Mouse (Mus musculus) embryo, embryonic 10.5 days (tissue): ENCODE measurements around the gene Frmd4a.

ENCODE experiments used
- DNase-seq: peaks from one replicate; pipeline ENCODE4 v3.0.0-alpha.2; 2015; ENCODE audit warnings: low spot score

The Frmd4a gene

DNA sequence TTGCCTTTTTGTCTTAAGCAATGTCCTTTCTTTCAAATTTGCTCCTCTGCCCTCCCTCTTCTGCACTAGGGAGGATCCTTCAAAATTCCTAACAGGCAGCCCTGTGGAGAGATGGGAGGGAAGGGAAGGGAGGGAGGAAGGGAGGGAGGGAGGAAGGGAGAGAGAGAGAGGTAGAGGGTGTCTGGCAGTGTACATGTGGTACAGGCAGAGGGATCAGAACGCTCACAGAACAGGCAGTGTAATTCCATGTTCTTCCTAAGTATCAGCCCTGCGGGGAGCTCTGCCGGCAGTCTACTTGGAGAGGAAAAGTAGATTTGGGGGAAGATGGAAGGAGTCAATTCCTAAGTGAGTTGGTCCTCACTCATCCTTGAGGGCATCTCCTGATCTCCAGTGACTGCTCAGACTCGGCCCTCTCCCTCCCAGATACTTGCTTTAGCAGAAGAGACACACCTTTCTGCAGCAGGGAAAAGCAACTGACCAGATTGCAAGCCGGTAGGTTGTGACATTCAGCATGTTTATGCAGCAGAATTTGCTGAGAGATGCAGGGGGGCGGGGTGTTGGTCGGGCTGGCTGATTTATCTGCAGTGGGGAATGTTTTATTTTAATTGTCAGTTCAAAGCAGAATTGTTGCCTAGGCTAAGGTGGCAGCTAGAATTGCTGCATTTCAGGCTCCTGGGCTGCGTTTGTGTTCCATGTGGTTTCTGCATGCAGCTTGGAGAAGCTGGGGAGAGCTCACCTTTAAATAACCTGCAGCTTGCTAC is at the start of gene Frmd4a:
Gene Frmd4a (plus strand): TSS at position 190 of the 761 bp plus-strand sequence.
- DNase-seq: no peak

DNA sequence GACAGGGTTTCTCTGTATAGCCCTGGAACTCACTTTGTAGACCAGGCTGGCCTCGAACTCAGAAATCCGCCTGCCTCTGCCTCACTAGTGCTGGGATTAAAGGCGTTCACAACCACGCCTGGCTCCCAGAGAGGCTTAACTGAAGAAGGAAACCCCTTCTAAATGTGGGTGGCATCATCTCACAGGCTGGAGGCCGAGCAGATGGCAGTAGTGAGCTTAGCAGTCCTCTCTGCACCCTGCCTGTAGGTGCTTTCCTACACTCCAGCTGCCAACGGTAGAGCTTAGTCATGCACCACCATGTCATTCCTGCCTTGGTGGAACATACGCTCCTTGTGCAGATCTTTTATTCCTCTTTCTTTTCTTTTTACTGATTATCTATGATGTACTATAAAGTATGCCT is 28.6 kb upstream of the Frmd4a start:
- DNase-seq: no peak

DNA sequence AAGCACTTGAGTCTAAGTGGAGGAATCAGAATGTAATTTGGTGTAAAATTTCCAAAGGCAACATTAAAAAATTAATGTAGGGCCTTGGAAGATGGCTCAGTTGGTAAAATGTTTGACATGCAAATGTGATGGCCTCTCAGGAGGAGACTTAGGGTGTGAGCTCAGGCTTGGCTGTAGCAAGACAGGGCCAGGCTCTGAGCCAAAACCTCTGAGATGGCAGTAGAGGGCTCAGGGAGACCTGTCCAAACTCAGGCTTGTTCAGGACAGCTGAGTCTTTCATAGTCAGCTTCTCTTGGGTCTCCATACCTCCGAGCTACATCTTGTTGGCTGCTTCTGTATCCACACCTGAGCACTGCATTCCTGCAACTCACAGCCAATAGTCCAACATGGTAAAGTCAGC is 27.1 kb upstream of the Frmd4a start:
- DNase-seq: no peak

DNA sequence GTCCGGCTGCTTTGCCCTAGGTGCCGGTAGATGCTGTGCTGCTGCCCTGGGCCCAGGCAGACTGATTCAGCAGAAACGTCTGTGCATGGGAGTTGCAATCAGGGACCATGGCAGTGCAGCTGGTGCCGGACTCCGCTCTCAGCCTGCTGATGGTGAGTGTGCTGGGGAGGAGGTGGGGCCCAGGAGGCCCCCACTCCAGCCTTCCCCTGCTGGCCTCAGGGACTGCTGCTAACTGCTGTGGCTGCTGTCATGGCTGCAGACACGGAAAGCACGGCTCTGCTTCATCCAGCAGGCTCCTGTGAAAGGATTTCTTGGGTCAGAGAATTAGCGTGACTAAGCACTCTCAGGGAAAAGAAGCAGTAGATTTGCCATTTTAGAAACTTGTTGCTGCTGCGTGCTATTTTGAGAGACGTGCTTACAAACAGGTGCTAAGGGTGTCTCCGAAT is 937 bp downstream of the Frmd4a start:
- DNase-seq: peak; percentile 51

DNA sequence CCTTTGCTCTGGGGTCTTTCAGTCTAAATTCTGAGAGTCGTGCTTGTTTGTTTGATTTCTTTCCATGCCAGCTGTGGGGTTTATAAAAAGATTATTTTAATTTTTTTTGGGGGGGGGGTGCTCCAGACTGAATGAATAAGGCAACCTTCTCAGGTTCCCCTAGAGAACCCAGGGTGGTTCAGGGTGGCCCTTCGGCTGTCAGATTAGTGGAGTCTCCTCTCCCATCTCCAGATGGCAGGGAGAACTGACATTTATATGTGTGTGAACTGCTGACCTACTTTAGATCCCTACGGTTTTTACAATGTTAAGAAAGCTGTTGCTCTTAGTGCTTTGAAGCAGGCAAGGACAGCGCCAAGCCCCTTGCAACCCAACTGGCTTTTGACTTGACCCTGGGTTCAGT is 1.4 kb downstream of the Frmd4a start:
- no peak for DNase-seq

DNA sequence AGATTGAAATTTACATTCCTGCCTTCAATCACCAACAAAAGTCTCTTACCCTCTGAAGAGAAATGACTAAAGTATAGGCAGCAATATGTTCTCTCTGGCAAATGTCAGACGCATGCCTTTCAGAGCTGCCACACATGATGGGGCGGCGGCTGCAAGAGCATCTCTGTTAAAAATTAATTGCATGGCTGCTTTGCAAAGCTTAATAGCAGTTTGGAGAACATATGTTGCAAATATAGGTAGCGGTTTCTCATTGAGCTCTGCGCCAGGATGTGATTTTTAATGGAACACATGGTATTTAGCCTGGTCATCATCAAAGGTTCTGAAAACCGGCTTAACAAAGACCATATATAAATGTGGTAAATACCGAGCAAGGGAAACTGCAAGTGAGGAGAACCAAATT is 7.4 kb downstream of the Frmd4a start:
- DNase-seq: no peak

DNA sequence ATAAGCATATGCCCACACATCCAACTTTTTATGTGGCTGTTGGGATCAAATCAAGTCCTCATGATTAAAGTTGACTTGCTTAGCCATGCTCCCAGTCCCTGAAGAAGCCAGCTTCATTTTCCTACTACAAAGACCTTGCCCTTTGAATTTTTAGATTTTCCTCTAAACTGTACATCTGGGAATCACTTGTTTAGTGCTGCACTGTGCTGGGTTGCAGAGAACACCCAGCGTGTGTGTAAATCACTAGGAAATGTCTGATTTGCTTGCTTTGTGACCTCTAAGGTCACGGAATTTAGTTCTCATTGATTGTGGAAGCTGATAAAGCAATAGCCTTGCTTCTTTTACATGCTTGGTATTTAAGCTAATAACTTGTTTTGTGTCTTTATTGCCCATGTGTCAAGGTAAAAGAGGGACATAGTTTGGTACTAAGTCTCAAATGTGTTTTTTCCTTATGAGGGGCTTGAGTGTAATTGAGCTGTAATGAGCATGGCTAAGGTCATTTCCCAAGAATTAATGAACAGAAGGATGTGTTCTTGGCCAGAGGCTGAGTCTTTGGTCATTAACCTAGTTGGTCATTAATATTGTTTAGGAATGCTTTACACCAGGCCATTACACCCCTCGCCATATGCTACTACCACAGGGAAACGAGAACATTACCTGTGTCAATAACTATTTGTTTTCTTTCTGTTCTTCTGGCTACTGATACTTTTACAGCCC is 11.7 kb downstream of the Frmd4a start:
- DNase-seq: peak; percentile 25

DNA sequence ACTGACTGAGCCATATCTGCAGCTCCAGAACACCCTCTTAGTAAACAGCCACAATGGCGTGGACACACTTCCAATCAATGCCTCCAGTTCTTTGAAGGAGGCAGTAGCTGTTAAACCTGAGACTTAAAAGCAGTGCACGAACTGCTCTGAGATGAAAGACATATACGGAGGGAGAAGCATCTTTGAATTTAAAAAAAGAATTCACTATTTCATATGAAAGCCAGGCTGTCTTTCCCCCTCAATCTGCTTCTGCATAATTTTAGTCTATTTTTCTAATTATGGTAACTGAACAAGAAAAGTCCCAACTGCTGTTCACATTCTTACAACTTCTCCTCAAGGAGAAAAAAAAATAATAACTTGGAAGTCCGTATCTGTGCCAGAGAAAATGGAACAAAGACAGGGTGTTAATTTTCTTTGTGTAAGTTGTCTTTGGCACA is 18.7 kb downstream of the Frmd4a start:
- DNase-seq: no peak

DNA sequence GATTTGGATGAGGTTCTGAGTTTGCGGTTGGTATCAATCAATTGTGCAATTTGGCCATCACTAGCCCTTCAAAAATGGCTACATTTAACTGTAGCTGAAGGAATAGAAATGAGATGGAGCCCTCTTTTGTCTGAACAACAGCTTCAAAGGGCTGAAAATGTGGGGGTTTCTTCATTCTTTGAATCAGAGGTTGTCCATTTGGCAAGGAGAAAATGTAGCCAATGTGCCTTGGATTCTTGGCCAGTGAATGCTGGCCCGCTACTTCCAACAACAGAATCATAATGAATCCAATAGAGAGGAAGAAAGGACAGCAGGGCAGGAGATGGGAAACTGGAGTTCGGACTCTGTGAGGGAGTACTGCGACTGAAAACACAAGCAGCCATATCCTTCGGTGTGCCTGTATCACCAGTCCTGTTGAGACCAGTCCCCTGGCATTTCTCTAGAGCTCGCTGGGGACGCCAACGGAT is 19.2 kb downstream of the Frmd4a start:
- no peak for DNase-seq

DNA sequence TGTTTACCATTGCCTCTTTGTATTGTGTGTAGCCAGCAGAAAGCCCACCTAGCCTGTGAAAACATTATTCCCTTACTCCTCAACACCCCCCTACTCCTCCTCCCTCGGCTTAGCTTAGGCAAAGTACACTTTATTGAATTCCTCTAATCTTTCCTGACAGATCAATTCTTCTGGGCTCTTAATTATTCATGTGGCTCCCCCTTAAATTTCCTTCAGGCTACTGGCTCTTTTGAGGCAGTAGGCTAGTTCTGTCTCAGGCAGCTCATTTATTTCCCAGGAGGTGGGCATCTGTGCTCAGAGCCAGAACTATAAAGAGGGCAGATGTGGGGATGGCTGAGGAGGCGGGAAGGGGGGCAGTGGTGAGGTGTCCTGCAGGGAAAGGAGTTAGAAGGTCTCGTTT is 24.5 kb downstream of the Frmd4a start:
- peak; percentile 54 for DNase-seq

DNA sequence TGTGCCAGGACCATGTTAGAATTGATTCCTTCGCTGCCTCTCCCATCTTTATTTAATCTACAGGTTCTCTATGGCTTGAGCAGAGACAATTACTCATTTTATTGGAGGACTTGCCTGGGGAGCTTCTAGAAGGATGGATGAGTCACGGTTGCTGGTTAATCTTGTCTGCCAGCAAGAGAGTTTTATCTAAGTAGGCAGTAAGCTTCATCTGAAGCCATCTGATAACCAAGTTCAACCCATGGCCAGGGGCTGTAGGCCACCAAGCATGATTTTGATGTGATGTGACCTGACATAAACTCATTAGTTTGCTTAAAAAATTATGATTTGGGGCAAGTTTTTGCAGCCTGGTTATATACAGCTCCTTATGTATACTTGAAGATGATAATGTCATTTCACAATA is 38.0 kb downstream of the Frmd4a start:
- no peak for DNase-seq

DNA sequence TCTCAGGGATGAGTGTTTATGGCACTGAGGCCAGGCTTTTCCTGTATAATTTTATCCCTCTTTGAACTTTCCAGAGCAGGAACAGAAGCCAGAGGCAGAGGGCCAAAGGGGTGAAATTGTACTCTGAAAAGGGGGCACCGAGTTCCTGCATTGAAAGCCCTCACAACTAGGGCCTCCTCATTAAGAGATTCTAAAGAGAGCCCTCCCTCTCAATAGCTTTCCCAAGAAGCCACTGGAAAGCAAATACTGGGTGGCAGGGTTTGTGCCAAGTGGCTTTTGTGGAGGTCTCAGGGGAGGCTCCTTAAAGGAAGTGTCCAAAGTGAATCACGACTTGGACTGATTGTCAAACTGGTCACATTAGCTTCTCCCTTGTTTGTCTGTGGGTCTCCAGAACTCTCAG is 43.2 kb downstream of the Frmd4a start:
- DNase-seq: no peak

DNA sequence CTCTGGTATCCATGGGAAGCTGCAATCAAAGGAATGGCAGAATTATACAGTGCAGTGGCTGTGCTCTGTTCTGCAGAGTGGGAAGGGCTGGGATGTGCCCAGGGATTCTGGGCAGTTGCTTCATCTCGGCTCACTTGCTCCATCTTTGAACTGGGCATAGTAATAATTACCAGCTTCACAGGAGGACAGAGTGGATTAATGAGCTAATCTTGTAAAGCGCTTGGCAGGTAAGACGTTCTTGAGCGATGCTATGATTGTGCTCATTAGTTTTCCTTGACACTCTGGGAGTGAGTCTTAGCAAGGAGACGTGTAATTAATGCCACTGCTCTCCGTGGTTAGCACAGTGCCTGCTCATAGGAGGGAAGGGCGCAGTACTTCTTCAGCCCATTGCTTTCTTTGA is 54.3 kb downstream of the Frmd4a start:
- DNase-seq: no peak

DNA sequence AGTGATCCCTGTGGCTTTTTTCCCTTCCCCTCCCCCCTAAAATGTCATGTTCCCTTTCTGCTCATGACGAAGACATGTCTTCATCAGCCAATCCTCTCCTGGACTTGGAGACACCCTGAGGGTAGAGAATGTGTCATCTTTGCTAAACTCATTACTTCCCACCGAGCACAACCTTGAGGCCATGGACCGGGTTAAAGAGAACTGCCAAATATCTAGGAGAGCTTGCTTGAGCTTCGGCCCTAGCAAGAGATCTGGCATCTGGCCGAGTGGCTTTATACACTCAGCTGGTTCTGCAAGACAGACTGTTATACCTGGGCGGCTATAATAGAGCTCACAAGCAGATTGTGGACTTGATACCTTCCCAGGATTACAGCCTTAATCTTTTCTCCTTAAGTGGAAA is 66.4 kb downstream of the Frmd4a start:
- DNase-seq: no peak

DNA sequence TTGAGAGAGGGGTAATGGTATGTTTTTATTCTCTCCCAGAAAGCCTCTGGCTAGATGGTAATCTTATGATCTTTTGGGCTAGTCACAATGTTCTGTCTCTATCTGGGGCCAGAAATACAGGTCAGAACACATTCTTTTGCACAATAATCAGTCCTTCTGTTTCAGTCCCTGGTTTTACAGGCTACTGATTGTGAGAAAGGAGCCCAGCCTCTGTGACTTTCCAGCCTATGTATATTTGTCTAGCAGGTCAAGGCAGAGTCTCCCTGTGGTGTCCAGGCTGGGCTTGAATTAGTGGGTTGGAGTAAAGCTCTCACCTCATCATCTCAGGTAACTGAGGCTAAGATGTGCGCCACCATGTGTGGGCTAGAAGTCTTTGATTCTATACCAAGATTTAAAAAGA is 80.1 kb downstream of the Frmd4a start:
- DNase-seq: no peak

DNA sequence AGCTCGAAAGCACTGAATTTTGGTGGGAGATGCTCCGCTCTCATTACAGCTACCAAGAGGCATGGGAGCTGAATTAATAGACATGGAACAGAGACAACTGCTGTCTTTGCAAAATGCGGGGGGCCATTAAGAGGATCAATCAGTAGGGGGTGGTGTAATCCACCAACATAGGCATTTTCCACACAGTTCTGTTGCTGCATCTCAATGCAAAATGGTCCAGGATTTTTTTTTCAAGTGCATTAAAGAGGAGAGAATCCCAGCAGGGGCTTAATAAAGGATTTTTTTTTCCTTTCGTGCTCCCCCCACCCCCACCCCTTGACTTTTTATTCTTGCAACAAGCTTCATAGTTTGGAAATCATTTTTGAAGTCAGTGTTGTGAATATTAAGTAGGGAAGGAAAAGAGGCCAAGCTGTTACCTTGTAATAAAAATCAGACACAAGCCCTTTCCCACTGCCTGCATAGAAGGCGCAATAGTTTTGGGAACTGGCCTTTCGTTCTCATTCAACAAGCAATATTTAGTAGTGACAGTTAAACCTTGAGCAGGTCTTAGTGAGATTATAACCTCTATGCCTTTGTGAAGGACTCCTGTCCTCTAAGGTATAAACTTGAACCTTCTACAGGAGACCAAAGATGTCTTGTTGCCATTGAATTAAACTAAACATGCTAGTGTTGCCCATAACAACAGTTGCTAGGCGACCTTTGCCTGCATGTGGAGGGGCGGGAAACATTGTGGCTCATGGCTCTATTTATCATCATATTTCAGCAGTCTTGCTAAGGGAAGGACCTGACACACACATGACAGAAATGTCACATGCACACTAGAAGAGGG is 81.6 kb downstream of the Frmd4a start:
- DNase-seq: peak; percentile 70

DNA sequence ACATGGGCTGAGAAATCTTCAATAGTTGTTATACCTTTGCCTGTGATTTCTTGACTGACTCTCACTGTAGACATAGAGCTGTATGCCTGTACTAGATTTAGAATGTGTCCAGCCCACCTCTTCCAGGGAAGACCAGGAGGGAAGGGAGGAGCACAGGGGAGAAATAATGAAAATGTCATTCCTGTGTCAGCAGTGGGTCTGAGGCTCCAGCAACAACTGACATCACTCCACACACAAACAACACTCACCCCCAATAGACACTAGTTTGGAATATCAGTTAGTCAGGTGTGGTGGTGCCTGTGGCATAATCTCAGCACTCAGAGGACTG is 82.2 kb downstream of the Frmd4a start:
- DNase-seq: no peak

DNA sequence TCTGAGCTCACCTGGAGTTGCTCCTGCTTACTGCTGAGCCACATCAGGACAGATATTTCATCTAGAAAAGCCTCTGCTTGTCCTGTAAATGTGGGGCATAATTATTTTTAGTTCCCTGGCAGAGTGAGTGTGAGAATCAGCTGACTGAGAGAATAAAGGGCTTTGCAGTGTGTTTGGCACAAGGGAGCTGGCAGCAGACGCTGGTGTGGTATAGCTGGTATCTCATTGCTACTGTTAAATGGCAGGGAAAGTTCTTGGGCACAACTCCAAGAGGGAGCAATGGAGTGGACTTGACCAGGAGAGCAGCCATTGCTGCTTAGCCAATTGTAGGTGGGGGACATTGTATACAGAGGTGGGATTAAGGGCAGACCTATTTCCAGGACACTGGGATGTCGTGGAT is 83.9 kb downstream of the Frmd4a start:
- no peak for DNase-seq

DNA sequence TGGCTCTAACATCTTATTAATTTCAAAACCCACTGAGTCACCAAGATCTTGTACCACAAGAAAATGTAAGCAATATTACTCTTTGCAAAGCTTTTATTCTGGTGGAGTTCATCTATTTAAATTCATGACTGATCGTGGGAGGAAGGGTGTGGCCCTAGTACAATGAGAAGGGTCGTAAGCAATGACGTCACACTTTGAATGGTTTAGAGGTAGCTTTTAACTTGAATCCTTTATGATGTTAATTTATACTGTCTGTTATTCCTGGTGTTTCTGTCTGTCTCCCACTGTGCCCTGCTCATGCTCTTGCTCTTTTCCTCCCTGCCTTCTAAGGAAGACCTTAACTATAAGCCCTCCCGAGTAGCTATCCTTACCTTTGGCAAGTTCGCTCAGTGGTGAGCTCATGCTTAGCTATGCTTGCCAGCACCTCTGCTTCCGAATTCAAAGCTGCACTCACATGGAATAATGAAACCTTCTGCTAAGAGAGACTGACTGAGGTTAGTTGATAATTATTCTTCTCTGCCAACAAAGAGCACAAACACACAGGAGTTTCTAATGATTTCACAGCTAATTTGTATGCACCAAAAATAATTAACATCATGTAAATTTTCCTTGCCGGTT is 95.9 kb downstream of the Frmd4a start:
- no peak for DNase-seq

DNA sequence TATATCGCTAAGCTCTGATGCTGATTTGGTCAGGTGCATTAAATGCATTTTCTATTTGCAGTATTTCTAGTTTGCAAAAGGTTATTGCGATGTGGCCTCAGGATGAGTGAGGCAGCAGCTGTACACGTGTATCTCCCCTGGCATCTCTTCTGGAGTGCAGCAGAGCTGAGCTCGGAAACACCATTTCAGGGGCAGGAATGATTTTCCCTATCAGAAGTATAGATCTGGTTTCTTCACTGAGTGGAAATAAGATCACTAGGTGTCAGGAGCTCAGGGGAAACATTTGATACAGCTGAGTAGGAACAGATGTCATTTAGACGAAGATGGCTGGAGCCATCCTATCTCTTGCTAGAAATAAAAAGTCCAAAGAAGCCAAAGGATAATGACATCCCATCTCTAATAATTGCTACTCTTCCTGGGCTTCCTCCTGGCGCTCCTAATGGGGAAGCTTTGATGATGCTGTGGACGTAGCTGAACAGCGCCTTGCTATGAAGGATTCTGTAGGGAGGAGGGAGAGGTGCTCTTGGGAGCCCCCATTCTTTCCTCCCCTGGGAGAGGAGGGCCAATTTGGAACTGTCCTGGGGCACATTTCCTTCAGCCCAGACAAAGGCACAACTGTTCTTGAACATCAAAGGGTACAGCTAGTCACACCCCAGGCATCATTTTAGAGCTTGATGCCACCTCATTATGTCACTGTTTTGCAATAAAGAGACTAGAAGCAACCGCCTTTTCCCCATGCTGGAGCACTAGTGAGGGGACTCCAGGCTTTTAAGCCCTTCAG is 102.4 kb downstream of the Frmd4a start:
- peak; percentile 17 for DNase-seq

DNA sequence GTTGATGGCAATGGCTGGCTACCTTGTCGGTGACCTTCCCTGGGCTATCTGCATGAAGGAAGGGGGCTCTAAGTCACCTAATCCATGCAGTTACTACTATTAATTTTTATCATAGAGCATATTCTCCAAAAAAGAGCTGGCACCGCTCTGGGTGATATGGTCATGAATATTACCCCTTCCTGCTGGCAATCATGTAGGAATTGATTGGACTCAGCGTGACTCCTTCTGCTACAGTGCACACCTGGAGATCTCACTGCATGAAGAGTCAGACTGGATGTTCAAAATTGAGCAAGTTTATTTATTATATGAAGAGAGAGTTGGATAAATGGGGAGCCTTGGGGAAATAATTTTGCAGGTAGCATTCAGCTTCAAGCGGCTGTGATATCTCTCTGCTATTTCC is 113.7 kb downstream of the Frmd4a start:
- DNase-seq: no peak

DNA sequence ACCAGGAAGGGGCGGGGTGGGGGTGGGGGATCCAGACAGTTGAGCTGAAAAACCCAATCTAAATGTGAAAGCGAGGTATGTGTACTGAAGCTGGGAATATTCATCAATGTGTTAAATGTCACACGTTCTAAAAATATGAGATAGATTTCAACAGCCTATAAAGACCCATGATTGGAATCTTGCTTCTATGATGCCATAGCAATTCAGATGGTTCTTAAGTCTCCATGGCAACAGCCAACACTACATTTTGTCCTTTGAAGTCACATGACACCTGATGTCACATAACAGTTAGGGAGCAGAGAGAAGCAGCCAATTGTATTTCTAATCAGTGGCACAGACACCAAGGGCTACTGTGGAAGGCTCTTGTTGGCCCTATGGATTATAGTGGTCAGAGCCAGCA is 120.0 kb downstream of the Frmd4a start:
- DNase-seq: no peak
